Mouse (Mus musculus): ENCODE data around the gene Mgat1. TPM values are rescaled to one million over a fixed set of nuclear protein-coding genes. Genes with fewer than 3 reads are reported as not detected.

The Mgat1 gene
- polyA plus RNA-seq, 1 experiment from 2014 or later, result 31.1 TPM

DNA sequence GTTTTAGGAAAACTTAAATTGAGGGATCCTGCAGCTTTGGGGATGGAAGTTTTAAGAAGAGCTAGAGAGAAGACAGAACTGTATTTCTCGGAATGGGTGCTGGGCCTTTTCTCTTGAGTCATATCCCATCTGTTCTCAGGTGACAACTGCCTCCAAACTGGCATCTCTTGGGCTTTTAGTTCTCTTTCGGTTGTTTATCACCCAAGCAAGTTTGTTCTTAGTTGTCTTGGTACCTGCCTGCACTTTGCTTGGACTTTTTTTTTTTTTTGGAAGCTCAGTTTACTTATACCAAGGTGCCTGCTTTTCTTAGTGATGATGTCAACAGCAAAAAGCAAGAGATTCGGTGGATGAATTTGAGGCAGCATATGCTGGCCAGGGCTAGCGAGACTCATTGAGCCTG lies 2.5 kb downstream of the Mgat1 start:
- Histone ChIP-seq H3K9me3 (ENCODE audit: control insufficient read depth, low read length) (no peaks in the 10 kb centered on the region), H3K9ac (0 out of 2 replicates have a peak overlapping the region, but pooled peaks have one; percentile 20), H3K36me3 (replicated peaks; ENCODE audit: control insufficient read depth, insufficient read depth) (no peaks in the 10 kb centered on the region), H3K4me2 (replicated peaks) (0 out of 2 replicates have a peak overlapping the region, but pooled peaks have one; percentile 4), H3K27ac (no peak overlapping the region), H3K27me3 (ENCODE audit: control insufficient read depth, insufficient read depth, low read length) (no peaks in the 10 kb centered on the region), H3K4me1 (replicated peaks; ENCODE audit: control insufficient read depth, insufficient read depth, low read length) (peaks cover 54% of the 10 kb centered on the region), H3K4me3 (replicated peaks; ENCODE audit: low read length) (no peak overlapping the region)
- 86% methylated on average over 4 of the region's 4 CpGs for WGBS
- no peak for DNase-seq (ENCODE audit: low spot score)
- ATAC-seq (ENCODE audit: low FRiP score), result no peak

DNA sequence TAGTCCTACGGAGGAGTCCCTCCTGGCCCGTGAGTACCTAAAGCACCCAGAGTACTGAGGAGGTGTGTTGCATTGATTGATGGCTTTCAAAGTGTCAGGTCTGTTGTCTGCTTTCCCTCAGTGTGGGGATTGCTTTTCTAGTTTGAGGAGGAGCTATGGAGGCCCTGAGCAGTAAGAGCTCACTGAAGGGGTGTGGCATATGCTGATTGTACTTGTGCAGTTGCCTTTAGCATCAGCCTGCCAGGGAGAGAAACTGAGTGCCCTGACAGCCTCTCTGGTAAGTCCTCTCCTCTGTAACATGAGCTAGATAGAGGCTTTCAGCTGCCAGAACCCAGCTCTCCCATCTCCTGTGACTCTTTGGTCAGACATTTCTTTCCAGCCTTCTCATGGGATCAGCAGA lies 3.3 kb downstream of the Mgat1 start:
- H3K27me3 ChIP-seq (ENCODE audit: control insufficient read depth, insufficient read depth, low read length), result no peaks in the 10 kb centered on the region
- 64% methylated on average over 2 of the region's 2 CpGs for WGBS
- no peaks in the 10 kb centered on the region for H3K36me3 ChIP-seq (replicated peaks; ENCODE audit: control insufficient read depth, insufficient read depth)
- no peak overlapping the region for H3K27ac ChIP-seq
- H3K9ac ChIP-seq, result peak overlapping the region; percentile 20; the same call in 1 of the 2 replicates
- H3K4me1 ChIP-seq (replicated peaks; ENCODE audit: control insufficient read depth, insufficient read depth, low read length), result peaks cover 54% of the 10 kb centered on the region
- H3K4me3 ChIP-seq (replicated peaks; ENCODE audit: low read length), result no peak overlapping the region
- H3K4me2 ChIP-seq (replicated peaks), result no peak overlapping the region
- H3K9me3 ChIP-seq (ENCODE audit: control insufficient read depth, low read length), result no peaks in the 10 kb centered on the region
- DNase-seq (ENCODE audit: low spot score), result no peak
- no peak for ATAC-seq (ENCODE audit: low FRiP score)

DNA sequence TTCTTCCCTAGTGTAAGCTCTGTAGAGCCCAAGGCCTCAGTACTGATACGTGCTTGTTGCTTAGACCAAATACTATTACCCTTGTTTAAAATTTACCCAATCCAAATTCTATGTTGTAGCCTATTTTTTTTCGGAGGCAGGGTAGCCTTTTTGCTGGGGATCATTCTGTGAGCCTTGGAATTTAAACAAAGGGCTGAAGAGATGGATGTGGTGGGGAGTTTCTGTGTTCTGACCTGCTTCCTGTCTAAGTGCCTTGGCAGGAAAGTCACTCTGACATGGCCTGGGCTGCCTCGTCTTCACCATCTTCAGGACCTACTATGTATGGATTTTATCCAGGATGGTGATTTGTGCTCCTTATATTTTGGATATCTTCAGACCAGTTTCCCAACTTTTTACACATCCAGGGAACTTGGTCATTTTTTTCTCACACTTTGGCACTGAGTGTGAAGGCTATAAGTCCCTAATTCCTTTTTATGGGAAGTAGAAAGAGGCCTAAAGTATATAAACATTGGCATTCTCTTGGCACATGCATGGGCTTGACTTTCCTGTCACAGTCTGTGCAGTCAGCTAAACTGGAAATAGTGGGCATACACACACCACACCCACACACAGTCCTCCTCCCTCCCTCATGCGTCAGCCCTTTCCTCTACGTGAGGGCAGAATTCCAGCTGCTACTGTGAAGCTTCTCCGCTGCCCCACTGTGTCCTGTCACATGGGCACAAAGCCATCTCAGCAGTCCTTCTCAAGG lies 4.4 kb downstream of the Mgat1 start:
- no peak for DNase-seq (ENCODE audit: low spot score)
- WGBS, result 53% methylated on average over 6 of the region's 6 CpGs
- H3K27ac ChIP-seq, result no peak overlapping the region

DNA sequence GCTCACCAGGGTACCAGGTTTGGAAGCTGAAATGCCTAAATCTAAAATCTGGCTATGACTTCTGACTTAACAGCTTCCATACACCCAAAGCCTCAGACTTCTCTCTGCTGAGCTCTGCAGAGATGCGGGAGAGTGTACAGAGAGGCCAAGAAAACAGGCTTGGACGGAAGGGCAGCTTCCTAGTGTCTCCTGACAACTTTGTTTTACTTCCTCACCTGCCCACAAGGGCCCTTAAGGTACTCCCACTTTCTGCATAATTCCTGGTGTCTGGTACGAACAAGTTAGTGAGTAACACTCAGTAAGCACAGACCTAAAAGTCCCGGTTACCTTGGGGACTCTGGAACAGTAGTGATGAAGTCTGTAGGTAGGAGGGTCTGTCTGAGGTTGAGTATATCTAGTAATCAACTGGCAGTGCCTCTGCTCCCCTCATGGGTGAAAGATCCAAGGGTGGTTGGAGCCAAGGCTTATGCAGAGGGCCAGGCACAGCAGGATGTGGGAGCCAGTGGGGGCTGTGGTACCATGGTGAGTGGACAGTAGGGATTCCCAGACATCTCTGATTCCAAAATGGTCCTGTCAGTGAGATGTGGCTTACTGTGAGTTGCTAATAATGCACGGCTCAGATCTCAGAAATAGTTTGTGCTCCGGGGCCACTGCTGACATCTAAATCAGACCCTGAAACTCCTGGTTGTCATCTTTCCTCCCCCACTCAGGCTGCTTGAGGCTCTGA lies 5.1 kb downstream of the Mgat1 start:
- Histone ChIP-seq H3K27me3 (ENCODE audit: control insufficient read depth, insufficient read depth, low read length) (no peaks in the 10 kb centered on the region), H3K9me3 (ENCODE audit: control insufficient read depth, low read length) (no peaks in the 10 kb centered on the region), H3K4me1 (replicated peaks; ENCODE audit: control insufficient read depth, insufficient read depth, low read length) (peaks cover 49% of the 10 kb centered on the region), H3K4me2 (replicated peaks) (no peak overlapping the region), H3K9ac (no peak overlapping the region), H3K27ac (no peak overlapping the region), H3K36me3 (replicated peaks; ENCODE audit: control insufficient read depth, insufficient read depth) (peaks cover 10% of the 10 kb centered on the region), H3K4me3 (replicated peaks; ENCODE audit: low read length) (no peak overlapping the region)
- 79% methylated on average over 6 of the region's 6 CpGs for WGBS
- DNase-seq (ENCODE audit: low spot score) (no peak), ATAC-seq (ENCODE audit: low FRiP score) (no peak)

More for the DNA sequence above, 4.4 kb downstream of the Mgat1 start:
- peaks cover 6% of the 10 kb centered on the region for H3K36me3 ChIP-seq (replicated peaks; ENCODE audit: control insufficient read depth, insufficient read depth)
- H3K4me1 ChIP-seq (replicated peaks; ENCODE audit: control insufficient read depth, insufficient read depth, low read length), result peaks cover 49% of the 10 kb centered on the region
- H3K4me2 ChIP-seq (replicated peaks), result no peak overlapping the region
- H3K9ac ChIP-seq, result no peak overlapping the region
- H3K9me3 ChIP-seq (ENCODE audit: control insufficient read depth, low read length), result no peaks in the 10 kb centered on the region
- H3K4me3 ChIP-seq (replicated peaks; ENCODE audit: low read length), result no peak overlapping the region
- no peak for ATAC-seq (ENCODE audit: low FRiP score)
- no peaks in the 10 kb centered on the region for H3K27me3 ChIP-seq (ENCODE audit: control insufficient read depth, insufficient read depth, low read length)

DNA sequence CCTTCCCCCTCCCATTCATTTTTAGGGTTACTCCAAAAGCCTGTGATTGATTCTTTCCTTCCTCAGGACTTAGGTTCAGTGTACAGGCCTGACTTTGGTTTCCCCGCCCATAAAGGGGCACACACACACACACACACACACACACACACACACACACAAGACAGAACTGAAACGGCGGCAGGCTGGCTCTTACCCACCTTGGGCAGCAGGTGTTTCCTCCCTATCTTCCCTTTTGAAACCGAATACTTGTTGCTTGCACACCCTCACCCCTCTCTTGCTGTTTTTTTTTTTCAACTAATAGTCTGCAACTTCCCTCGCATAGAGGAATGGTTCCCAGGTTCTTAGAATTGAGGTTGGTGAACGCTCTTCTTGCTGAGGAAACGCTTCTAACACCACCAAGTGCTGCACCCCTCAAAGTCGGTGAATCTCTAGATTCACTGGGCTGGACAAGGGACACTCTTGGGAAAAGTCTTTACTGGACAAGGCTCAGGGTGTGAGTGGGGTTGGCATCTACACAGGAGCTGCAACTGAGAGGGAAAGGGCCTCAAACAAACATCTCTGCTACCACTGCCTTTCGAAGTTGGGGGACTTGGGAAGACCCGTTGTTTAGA lies 5.9 kb downstream of the Mgat1 start:
- Histone ChIP-seq H3K9ac (peak overlapping the region; percentile 77), H3K27ac (peak overlapping the region; percentile 70), H3K4me1 (replicated peaks; ENCODE audit: control insufficient read depth, insufficient read depth, low read length) (peaks cover 45% of the 10 kb centered on the region), H3K4me2 (replicated peaks) (peak overlapping the region; percentile 93), H3K9me3 (ENCODE audit: control insufficient read depth, low read length) (no peaks in the 10 kb centered on the region), H3K27me3 (ENCODE audit: control insufficient read depth, insufficient read depth, low read length) (no peaks in the 10 kb centered on the region), H3K4me3 (replicated peaks; ENCODE audit: low read length) (peak overlapping the region; percentile 66), H3K36me3 (replicated peaks; ENCODE audit: control insufficient read depth, insufficient read depth) (peaks cover 13% of the 10 kb centered on the region)
- no peak for DNase-seq (ENCODE audit: low spot score)
- no peak for ATAC-seq (ENCODE audit: low FRiP score)
- 31% methylated on average over 10 of the region's 10 CpGs for WGBS

DNA sequence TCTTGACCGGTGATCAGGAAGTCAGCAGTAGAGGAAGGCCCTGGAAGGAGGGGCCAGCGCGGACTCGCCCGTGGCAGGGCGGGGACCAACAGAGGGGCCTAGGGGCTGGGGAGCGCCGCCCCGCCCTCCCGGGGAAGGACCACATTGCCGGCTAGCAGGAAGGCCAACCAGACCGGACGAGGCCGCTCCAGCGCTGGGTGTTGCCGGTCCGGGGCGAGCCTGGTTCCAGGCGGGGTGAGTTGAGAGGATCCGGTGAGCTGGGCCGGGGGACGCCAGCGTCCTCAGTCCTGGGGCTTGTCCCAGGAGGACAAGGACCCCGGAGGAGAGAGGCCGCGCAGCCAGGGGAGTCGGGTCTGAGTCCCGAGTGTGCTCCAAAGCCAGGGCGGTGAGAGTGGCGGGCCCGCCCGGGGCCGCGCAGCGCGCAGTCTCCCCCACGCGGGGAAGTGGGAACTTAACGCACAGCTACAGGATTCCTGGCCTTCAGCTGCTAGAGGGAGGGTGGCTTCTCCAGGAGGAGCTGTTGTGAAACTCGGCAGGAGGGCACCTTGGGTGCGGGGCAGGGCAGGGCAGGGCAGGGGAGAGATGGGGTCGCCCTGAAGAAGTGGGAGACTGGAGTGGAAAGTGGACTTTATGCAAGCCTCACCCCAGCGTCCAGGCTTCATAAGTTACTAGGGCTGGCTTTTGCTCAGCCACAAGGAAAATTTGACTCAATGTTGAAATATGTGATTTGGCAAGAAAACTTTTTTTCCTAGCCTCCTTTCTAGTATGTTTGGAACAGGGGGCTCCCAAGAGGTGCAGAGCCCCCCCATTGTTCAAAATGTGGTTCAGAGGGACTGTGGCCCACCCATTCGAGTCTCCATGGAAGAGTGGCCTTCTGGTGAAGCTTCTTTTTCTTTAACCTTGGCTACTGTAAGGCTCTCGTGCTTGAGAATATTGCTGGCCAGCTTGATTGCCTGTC lies 6.7 kb downstream of the Mgat1 start:
- no peaks in the 10 kb centered on the region for H3K27me3 ChIP-seq (ENCODE audit: control insufficient read depth, insufficient read depth, low read length)
- peak; percentile 93 for ATAC-seq (ENCODE audit: low FRiP score)

DNA sequence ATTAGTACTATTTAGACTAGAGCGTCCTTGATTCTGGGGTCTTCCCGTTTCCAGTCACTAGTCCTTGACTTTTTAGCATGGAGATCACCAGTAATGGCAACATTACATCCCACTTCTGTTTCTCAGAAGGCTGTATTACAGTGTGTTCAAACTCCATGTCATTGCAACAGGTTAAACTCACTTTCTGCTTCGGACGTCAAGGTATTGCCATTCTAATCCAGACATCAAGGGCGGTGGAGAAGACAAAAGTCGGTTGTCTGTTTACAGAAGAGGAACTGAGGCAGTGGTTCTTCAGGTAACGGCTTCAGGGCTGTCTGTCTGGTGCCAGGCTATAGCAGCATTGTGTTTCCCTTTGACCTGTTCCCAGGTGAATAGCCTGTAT lies 7.4 kb downstream of the Mgat1 start:
- Histone ChIP-seq H3K27me3 (ENCODE audit: control insufficient read depth, insufficient read depth, low read length) (no peaks in the 10 kb centered on the region), H3K4me2 (replicated peaks) (peak overlapping the region; percentile 93), H3K9ac (peak overlapping the region; percentile 77), H3K27ac (no peak overlapping the region), H3K9me3 (ENCODE audit: control insufficient read depth, low read length) (no peaks in the 10 kb centered on the region), H3K36me3 (replicated peaks; ENCODE audit: control insufficient read depth, insufficient read depth) (peaks cover 13% of the 10 kb centered on the region), H3K4me3 (replicated peaks; ENCODE audit: low read length) (0 out of 2 replicates have a peak overlapping the region, but pooled peaks have one; percentile 66), H3K4me1 (replicated peaks; ENCODE audit: control insufficient read depth, insufficient read depth, low read length) (peaks cover 30% of the 10 kb centered on the region)
- WGBS, result 75% methylated on average over 7 of the region's 7 CpGs
- DNase-seq (ENCODE audit: low spot score), result no peak
- no peak for ATAC-seq (ENCODE audit: low FRiP score)

More for the DNA sequence above, 6.7 kb downstream of the Mgat1 start:
- Histone ChIP-seq H3K36me3 (replicated peaks; ENCODE audit: control insufficient read depth, insufficient read depth) (peaks cover 13% of the 10 kb centered on the region), H3K4me1 (replicated peaks; ENCODE audit: control insufficient read depth, insufficient read depth, low read length) (peaks cover 37% of the 10 kb centered on the region), H3K9ac (peak overlapping the region; percentile 77), H3K27ac (peak overlapping the region; percentile 70), H3K4me3 (replicated peaks; ENCODE audit: low read length) (peak overlapping the region; percentile 66), H3K9me3 (ENCODE audit: control insufficient read depth, low read length) (no peaks in the 10 kb centered on the region), H3K4me2 (replicated peaks) (peak overlapping the region; percentile 93)
- WGBS, result 2% methylated on average over 43 of the region's 45 CpGs
- peak; percentile 59 for DNase-seq (ENCODE audit: low spot score)

DNA sequence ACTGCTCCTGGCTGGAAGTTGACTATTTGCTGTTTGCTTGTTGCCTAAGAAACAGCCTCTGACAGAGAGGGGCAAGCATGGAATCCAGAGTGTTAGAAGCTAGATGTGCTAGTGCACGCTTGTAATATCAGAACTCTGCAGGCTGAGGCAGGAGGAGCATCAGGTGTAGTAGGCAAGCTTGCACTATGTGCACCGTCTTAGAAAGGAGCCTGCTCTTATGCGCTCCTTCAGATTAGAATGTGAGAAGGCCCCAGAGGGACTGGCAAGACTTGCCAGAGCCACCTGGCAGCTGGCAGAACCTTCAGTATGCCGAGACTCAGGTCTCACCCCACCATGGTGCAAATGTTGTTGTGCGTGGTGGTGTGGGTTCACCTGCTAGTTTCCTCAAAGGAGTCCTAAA lies 8.1 kb downstream of the Mgat1 start:
- no peak overlapping the region for H3K4me2 ChIP-seq (replicated peaks)
- WGBS, result 85% methylated on average over 5 of the region's 5 CpGs
- DNase-seq (ENCODE audit: low spot score) (no peak), ATAC-seq (ENCODE audit: low FRiP score) (no peak)
- no peaks in the 10 kb centered on the region for H3K27me3 ChIP-seq (ENCODE audit: control insufficient read depth, insufficient read depth, low read length)
- H3K36me3 ChIP-seq (replicated peaks; ENCODE audit: control insufficient read depth, insufficient read depth), result peaks cover 13% of the 10 kb centered on the region
- no peak overlapping the region for H3K9ac ChIP-seq
- H3K4me3 ChIP-seq (replicated peaks; ENCODE audit: low read length), result no peak overlapping the region
- H3K9me3 ChIP-seq (ENCODE audit: control insufficient read depth, low read length), result no peaks in the 10 kb centered on the region
- H3K27ac ChIP-seq, result no peak overlapping the region
- peaks cover 23% of the 10 kb centered on the region for H3K4me1 ChIP-seq (replicated peaks; ENCODE audit: control insufficient read depth, insufficient read depth, low read length)

All from hindbrain, embryonic 14.5 days (tissue).